Mouse (Mus musculus) B cell, adult 62 days (primary cell): ENCODE measurements around the gene Calm1. TPM values are rescaled to one million over a fixed set of nuclear protein-coding genes. Genes with fewer than 3 reads are reported as not detected.

Experiments used
- total RNA-seq: library from RNA; stranded (reverse); gene quantifications from 4 replicates; pipeline ENCODE4 v1.2.4, GENCODE M21; 2023

The Calm1 gene
- total RNA-seq = 458 to 528 TPM (median 512 TPM) in 4 replicates

GRCm38 (mm10) chr12:100198967-100199660, at the start of gene Calm1:
Gene Calm1 (plus strand): TSS chr12:100199435.

GRCm38 (mm10) chr12:100159261-100159975, 39.8 kb upstream of the Calm1 start, which contains the start of gene Nrde2:
Gene Nrde2 (minus strand): TSS chr12:100159653.

Other genes with a start within 250 kb of the Calm1 start
- 7.3 to 11.2 TPM (median 8.6 TPM) in 4 replicates for gene Kcnk13, start 234.9 kb upstream of the Calm1 start, total RNA-seq
- gene Psmc1, start 89.3 kb upstream of the Calm1 start, total RNA-seq = 75.7 to 86.1 TPM (median 81.6 TPM) in 4 replicates
- 27.2 to 33.3 TPM (median 29.1 TPM) in 4 replicates for gene Nrde2, start 39.8 kb upstream of the Calm1 start, total RNA-seq